Mouse (Mus musculus): ENCODE measurements around the gene Ptpre.

GRCm38 (mm10) chr7:135649306-135649705 lies 112.0 kb downstream of the Ptpre start:
- TF ChIP-seq CTCF (IDR thresholded peaks at IDR 0.05; ENCODE audit: low read depth, low read length) (no peak), EP300 (IDR thresholded peaks at IDR 0.05; ENCODE audit: insufficient read depth, low read depth, low read length) (no peak), POLR2A (IDR thresholded peaks at IDR 0.05; ENCODE audit: insufficient read depth, low read length) (no peak)

All from ES-Bruce4 (cell line).